Mouse (Mus musculus) granulocyte monocyte progenitor cell, adult 5-6 weeks (primary cell): ENCODE data around the gene Ccdc84. TPM values are rescaled to one million over a fixed set of nuclear protein-coding genes. Genes with fewer than 3 reads are reported as not detected.
"Not testable (repeated sequence)": the region's sequence is repeated elsewhere in the genome, so short reads cannot be mapped to it uniquely, and the experiment has no call there.

Source experiments
- ATAC-seq: replicated peaks from 2 replicates; pipeline ENCODE4 v1.8.0; 2016; ENCODE audit warnings: mild to moderate bottlenecking, moderate TSS enrichment, inconsistent platforms; ENCODE audit not compliant: poor library complexity, severe bottlenecking
- total RNA-seq, 2 experiments: library from RNA; stranded (forward) in 1 of 2; stranded (reverse) in 1 of 2; fragments of 200-712, 200-1000 nt in 1 of 2; fragments of >200 nt in 1 of 2; fragmentation: Nextera tagmentation in 1 of 2; gene quantifications; 2 replicates each; pipeline ENCODE4 v1.2.3; 2014 to 2017

The Ccdc84 gene
- total RNA-seq (2014; fragmentation: Nextera tagmentation), result 22.4 and 46.8 TPM in 2 replicates
- 22.5 and 45.1 TPM in 2 replicates for total RNA-seq (2017)

DNA sequence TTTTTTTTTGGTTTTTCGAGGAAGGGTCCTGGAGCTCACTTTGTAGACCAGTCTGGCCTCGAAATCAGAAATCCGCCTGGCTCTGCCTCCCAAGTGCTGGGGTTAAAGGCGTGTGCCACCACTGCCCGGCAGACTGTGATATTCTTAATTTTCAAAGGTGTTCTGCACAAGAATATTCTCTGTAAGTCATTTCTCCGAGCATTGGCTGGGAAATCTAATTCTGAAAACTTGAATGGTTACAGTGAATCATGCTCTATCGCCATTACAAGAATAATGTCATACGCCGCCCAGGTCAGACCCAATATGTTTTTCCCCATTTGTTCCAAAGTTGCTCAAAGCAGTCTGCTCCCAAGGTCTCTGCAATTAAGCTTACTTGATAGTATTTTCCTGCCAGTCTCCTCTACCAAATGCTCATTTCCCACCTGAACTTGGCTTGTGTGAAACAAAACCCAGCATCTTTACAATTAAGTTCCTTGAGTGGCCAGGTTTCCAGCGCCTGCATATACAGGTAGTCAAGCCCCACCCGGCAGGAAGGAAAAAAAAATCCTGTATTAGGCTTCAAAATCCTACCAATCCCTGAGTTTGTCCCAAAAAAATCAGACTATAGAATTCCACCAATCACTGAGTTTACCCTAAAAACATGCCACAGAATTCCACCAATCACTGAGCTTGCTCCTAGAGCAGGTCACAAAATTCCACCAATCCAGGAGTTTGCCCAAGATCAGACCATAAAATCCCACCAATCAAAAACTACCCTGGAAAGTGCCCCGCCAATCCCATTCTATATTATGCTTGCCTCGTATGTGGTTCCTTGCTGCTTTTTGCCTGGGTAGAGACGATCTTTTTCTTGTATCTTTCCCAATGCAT lies at the start of gene Ccdc84:
Gene Ccdc84, minus strand, starts transcription at position 51 of the 867 bp plus-strand sequence.
- no peak for ATAC-seq

DNA sequence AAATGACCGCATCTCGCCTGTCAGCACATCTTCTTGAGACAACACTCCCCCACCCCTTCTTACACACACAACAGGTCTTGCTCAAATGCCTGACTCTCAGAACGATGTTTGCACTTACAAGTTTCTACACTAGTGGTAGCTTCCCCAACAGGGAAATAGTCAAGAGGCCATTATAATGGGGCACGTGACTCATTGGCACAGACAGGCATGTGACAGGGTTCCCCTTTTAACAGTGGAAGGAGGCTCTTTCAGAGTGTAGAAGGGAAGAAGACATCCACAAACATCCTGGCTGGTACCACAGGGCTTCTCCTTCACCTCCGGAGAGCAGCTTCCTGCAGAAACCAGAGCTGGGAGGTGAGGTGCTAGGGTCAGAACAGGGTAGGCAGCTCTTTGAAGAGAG lies 43.6 kb upstream of the Ccdc84 start:
- peak; percentile 96 for ATAC-seq

DNA sequence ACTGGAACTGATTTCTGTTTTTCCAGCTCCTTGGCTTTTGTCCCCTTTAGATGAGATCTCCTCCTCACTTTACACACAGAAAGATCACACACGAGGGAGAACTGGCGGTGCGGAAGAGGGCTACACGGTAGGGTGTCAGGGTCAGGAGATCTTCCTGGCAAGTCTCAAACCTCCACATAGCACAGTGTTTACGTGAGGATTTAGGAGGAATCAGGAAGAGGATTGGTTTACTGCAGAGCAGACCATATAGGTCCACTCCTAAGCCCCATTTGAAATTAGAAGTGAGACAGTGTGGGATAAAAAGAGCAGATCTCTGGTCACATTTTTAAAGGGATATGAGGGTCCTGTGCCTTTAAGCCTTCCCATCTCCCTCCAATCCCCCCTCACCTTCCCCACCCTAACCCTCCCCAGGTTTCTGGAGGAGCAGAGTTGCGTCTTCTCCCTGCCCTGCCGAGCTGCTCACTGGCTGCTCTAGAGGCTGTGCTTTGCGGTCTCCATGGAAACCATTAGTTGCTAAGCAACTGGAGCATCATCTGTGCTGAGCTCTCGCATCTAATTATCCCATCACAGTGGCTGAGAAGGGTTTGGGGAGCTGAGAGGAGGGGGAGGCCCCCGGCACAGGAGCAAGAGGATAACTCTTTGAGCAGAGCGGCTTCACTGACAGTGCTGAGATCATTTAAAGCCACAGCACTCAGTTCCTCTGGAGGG lies 38.8 kb upstream of the Ccdc84 start:
- ATAC-seq, result no peak

DNA sequence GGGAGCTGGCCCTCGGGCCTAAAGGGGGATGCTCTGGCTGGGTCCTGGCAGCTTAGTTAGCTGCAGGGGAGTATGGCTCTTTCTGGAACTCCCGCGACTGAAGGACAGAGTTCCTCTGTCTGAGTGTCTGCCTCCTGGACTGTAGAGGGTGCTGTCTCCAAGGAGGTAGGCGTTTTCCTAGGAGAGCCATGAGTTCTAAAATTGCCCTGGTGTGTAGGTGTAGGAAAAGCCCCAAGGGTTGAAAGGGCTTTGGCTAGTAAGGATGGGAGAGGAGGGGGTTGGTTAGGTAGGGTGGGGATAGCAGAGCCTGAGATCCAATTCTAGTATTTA lies 36.5 kb upstream of the Ccdc84 start, which contains the start of gene Upk2:
Gene Upk2, minus strand, starts transcription at position 86 of the 330 bp plus-strand sequence.
- no peak for ATAC-seq

DNA sequence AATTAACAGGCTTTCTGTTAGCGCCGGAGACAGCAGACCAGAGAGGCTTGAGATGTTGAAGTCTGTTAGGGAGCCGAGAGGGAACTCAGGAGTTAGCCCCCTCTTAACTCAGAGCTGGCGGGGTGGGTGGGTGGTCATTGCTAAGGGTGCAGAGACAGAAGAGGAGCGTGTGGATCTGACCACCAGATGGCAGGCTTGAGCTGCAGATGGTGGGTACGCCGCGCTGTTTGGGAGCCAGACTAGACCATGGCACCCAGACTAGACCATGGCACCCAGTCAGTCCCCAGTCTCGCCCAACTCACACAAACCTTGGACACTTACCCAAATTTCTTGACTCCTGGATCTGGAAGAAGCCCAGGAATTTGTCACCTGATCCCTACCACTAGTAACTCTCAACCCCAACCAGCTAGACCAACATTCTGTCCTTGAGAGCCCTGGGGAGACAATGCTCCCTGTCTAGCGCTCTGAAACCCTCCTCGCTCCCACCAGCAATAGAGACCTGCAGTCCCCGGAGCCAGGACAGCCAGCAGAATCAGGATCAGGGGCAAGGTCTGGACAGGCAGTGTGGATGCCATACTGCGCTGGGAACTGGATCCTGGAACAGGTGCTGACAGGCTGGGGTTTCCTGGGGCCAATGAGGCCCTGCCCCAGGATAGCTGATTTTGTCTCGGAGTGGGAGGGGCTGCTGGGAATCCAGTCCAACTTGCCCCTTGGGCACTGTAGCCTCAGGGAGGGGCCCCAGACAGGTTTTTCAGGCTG lies 35.9 kb upstream of the Ccdc84 start:
- ATAC-seq, result peak; percentile 96

DNA sequence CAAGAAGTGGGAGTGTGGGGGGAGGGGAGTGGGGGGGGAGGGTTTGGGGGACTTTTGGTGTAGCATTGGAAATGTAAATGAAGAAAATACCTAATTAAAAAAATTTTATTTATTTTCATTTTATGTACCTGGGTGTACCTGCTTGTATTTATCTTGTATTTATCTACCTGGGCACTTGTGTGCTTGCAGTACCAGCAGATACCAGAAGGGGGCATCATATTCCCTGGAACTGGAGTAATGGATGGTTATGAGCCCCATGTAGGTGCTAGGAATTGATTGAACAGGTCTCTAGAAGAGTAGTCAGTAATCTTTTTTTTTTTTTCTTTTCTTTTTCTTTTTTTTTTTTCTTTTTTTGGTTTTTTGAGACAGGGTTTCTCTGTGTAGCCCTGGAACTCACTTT lies 32.0 kb upstream of the Ccdc84 start:
- ATAC-seq, result no peak

DNA sequence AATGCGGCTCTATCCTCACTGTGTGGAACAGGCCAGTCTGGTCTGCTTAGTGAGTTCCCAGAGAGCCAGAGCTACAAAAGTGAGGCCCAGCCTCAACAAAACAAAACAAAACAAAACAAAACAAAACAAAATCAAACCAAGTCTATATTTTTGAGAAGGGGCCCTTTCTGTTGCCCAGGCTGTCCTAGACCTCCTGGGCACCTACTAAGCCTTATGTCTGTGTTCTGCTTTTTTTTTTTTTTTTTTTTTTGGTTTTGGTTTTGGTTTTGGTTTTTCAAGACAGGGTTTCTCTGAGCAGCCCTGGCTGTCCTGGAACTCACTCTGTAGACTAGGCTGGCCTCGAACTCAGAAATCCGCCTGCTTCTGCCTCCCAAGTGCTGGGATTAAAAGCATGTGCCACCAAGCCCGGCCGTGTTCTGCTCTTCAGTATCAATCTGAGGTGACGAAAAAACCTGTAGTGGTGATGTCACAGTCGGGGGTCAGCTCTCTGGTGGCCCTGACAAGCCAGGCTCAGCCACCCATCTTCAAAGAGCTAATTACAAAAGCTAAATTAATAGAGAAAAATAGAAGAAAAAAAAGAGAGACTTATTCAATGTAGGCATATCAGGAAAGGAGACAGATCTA lies 26.1 kb upstream of the Ccdc84 start:
- not testable (repeated sequence) for ATAC-seq

DNA sequence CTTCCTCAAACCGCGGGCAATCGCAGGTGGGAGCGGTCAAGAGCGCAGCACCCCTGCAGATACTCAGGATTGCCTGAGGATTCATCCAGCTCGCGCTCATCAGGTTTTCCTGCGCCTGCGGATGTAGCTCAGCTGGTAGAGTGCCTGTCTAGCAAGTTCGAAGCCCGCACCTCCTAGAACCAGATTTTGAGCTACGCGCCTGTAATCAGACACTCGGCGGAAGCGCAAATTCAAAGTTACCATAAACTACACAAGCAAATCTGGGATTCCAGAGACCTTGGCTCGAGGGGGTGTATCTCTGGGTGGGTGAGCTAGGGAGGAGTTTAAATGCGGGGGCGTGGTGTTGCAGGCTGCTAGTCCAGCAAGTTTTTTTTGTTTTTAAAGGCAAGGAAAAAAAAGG lies 22.6 kb upstream of the Ccdc84 start, which contains the start of gene Foxr1:
Gene Foxr1, minus strand, starts transcription at position 176 of the 400 bp plus-strand sequence.
- ATAC-seq, result no peak

DNA sequence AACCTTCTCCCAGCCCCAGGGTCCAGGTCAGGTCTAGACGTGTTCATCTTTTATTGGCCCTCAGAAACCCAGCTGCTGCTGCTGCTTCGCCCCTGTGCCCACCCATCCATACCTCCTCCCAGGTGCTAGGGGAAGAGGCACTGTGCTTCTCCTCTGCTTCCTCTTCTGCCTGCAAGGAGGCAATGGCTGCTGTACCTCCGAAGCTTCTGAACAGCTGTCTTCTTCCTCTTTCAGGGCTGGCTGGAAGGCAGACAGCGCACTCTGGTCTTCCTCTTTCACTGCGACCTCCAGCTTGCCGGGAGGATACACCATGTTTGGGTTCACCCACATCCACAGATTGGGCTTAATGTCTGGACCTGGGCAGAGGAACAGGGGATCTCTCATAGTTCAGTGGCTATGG lies 17.4 kb upstream of the Ccdc84 start:
- ATAC-seq, result peak; percentile 99

DNA sequence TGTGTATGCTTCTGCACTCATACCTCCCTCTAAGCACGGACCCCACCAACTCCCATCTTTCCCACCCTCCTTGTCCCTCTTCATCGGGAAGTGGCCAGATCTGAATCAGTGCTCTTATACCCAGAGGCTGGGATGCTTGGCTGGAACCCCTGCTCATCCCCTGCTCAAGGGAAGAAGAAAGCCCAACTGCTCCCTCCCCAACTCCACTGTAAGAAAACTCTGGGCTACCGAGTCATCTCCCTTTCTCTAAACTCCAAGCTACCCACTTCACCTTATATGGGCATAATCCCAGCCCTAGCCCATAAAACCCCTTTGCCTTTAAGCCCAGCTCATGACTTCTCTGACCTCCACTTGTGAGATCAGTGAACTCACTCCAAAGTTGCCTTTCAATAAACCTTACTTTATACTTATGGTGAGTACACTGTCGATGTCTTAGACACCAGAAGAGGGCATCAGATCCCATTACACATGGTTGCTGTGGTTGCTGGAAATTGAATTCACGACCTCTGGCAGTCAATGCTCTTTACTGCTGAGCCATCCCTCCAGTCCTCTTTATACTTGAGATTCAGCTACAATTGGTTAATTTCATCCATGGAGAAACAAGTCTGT lies 14.3 kb upstream of the Ccdc84 start:
- ATAC-seq, result no peak

DNA sequence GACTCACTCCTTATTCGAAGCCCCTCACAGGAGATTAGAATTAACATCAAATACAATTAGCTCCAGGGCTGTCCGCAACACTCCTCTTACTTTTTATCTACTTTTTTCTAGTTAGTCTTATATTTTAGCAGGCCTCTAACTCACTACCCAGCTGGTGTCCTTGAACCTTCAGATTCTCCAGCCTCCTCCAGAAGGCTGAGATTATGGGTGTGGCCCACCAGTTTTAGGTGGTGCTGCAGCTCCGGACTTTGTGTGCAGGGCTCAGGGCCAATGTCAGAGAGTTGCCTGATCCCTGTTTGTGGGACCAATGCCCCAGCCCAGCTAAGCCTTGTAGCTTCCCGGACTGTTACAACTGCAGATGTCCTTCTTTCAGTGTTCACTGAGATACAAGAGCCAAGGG lies 5.2 kb upstream of the Ccdc84 start:
- ATAC-seq, result no peak

DNA sequence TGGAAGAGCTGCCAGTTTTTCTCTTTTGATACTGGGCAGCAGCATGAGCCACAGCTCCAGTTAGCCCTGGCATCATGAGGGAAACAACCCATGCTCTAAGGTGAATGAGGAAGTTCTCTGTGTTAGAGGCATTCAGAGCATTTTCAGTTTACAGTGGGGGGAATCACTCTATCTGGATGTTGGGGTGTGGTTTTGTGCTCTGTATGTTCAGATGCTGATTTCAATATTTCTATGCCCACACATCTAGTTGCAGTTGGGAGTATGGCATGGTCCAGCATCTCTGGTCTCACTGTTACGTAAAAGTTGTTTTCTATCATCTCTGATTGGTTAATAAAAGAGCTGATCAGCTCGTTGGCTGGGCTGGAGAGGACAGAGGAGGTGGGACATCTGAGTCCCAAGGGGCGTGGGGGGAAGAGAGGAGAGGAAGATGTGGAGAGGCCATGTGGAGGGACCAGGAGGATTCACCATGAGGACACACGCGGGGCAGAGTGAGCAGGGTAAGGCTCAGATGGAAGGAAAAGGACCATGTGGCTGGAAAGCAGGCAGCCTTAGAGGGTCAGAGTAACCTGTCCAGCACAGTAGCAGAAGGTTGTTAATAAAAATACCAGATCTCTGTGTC lies 2.0 kb upstream of the Ccdc84 start:
- peak; percentile 38 for ATAC-seq

DNA sequence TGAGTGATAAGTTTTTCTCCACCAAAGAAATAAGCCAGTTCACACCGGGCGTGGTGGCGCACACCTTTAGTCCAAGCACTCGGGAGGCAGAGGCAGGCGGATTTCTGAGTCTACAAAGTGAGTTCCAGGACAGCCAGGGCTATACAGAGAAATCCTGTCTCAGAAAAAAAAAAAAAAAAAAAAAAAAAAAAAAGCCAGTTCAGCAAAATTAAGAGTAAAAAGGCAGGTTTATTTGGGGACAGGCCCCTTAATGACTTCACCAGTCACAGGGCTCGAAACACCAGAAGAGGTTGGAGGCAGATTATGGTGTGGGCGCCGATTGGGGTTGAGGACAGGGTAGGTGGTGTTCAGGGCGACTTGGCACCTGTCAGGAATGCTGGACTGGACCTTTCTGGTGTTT lies 1.4 kb upstream of the Ccdc84 start:
- ATAC-seq, result not testable (repeated sequence)

DNA sequence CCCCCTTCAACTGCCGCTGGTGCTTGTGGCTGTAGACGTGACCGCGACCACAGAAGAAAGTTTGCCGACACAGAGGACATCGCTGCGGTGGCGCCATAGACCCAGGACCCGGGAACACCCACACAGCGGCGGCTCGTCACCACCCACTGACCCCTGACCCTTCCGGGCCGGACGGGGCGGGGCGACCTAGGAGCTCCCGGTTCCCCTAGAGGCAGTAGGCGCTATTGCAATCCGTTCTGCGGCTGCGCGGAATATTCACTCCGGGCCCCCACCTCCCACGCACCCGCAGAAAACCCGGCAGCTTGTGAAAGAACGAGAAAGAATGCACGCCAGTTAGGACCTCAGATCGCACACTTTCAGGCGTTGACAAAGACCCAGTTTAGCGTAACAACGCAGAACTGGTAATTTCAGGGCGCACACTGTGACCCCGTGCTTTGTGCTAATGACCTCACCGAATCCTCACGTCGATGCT lies 441 bp downstream of the Ccdc84 start:
- peak; percentile 95 for ATAC-seq

DNA sequence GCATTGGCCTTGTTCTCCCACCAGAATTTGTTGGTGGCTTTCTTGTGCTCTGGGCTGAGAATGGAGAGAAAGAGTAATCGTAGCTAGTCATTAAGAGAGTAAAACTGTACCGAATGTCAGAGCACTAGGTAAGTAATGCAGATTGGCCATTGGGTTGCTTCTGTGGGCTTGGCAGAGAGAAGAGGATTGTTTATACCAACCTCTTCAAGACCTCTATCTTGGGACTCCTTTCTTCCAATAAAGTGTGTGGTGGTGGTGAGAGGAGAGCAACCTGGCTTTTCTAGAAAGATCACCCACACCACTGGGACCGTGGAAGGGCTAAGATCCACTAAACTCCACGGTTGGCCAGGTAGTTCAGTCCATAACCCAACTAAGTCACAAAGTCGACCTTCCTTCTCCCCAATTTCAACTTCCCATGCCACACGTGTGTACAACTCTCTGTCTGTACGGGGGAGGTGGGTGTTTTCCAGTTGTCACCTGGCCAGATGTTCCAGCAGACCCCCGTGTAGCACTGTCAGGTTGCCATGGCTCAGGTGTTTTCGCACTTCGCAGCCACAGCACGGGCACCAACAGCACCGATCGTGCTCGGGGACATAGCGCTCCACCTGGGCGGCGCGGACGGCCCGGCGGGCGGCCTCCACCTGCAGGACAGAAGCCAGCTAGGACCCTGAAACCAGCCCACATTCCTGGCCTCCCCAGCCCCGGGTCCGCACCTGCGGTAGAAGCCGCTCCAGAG lies 1.0 kb downstream of the Ccdc84 start:
- ATAC-seq, result no peak

DNA sequence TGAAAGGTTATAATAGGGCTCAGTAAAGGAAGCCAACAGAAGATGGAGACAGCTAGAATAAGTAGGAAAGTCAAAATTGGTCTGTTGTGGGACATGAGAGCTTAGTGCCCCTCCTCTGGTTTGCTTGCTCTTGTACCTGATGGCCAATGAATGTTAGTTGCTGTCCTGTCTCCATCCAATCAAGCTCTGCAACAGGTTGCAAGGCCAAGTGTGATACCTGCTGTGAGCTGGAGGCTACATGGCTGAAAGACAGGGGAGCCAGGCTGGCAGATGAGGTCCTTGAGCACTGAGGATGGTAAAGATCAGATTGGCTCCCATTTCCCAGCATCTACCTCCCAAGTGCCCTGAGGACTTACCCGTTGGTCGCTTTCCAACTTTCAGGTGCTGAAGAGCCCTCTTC lies 5.6 kb downstream of the Ccdc84 start:
- ATAC-seq, result no peak

DNA sequence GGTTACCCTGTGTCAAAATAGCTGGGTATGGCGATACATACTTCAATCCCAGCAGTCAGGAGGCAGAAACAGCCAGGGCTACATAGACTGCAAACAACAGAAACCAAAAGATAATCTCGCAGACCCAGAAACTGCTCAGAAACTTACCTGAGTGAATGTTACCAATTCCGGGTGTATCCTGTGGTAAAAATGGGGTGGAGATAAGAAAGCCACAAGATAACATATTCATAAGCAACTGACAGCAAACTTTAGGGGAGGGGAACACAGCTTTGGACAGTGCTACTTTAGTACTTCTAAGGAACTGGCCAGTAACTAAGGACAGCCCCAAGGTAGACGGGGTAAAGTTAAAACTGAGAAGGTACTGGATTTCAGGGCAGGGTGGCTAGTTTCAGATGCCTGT lies 6.1 kb downstream of the Ccdc84 start:
- ATAC-seq, result no peak

DNA sequence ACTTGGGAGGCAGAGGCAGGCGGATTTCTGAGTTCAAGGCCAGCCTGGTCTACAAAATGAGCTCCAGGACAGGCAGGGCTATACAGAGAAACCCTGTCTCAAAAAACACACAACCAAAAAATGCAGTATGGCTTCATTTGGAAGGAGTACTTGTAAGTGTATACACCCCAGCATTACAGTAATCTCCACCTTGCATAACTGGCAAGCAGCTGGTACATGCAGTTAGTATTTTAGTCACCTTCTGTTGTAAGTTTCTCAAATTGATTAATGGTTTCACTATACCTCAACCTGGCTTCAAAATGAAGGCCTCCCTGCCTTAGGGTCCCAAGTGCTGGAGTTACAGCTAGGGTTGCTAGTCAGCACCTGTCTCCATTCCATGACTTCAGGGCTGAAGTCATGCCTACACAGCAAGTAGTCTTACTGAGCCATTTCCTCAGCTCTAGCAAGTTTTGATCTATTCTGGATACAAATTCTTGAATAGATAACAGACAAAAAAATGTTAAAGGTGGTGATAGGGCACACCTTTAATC lies 6.7 kb downstream of the Ccdc84 start:
- ATAC-seq, result no peak
